Mouse (Mus musculus) embryo, embryonic 10 days (tissue): Measurements from ENCODE around the gene Pear1.
"Not testable (repeated sequence)": the region's sequence is repeated elsewhere in the genome, so short reads cannot be mapped to it uniquely, and the experiment has no call there.

ENCODE experiments used
- DNase-seq: peaks from one replicate; pipeline ENCODE4 v3.0.0-alpha.2; 2015; ENCODE audit warnings: low spot score

Pear1 gene

DNA sequence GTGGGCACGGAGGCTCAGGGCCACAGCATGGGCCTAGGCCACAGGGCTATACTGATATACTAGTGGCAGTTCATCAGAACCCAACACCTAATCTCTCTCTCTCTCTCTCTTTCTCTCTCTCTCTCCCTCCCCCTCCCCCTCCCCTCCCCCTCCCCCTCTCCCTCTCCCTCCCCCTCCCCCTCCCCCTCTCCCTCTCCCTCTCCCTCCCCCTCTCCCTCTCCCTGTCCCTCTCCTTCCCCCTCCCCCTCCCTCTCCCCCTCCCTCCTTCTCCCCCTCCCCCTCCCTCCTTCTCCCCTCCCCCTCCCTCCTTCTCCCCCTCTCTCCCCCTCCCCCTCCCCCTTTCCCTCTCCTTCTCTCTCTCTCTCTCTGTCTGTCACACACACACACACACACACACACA is at the start of gene Pear1:
Gene Pear1, minus strand, starts transcription at position 101 of the 400 bp plus-strand sequence.
- not testable (repeated sequence) for DNase-seq

DNA sequence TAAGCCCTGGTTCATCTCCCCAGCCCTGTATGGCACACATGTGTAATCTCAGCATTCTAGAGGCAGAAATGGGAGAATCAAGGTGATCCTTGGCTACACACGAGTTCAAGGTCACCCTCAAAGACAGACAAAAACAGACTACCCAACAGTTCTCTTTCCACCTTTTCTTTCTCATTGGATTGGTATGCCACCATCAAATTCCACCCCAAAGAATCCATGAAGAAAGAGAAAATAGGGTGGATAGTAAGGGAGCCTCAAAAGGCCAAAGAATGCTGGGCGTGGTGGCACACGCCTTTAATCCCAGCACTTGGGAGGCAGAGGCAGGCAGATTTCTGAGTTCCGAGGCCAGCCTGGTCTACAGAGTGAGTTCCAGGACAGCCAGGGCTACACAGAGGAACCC is 40.0 kb upstream of the Pear1 start:
- not testable (repeated sequence) for DNase-seq

DNA sequence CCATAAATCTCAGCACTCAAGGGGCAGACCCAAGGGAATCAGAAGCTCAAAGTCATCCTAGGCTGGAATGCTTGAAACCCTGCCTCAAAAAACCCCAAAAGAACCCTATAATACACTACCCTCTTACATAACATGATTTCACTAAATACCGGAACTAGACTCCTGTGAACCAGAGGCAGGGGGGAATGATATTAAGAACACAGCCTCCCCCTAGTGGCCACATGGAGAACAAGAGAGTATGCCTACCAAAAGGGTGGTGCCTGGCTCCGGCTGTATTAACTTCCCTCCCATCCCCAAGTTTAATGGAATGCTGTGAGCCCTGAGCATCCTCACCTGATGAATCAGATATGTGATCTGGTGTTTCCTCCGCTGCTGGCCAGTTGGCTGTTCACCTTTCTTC is 35.7 kb upstream of the Pear1 start:
- peak; percentile 80 for DNase-seq

DNA sequence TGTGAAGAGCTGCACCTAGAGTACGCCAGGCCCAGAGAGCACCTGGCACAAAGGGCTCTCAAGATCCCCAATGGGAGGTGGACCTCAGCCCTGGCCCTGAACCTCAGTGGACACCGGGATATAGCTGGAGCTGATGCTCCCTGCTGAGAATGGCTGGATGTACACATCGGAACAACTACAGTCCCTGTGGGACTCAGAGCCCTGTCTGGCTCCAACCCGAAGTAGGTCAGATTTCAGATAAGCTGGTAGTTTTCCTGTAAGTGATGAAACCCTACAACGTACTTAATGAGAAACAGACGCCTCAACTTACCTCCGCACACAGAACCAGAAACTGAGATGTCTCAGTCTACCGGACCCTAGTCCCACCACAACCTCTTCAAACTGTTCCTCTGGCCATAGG is 33.6 kb upstream of the Pear1 start:
- no peak for DNase-seq

DNA sequence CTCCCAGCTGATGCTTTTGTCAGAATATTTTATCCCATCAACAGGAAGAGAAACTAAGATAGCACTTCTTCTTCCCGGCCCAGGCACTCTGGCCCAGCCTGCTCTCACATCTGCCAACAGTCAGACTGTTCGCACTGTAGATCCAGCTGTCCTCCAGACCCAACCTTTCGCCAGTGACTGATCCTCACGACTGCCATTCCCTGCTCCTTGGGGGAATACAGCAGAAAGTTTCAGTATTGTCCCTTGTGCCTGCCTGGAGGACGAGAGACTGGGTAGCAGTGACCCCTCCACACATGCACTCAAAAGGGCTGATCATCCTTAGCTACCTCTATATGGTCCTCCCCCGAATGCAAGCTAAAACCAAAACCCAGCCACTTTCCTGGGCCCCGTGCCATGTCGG is 31.8 kb upstream of the Pear1 start:
- no peak for DNase-seq

DNA sequence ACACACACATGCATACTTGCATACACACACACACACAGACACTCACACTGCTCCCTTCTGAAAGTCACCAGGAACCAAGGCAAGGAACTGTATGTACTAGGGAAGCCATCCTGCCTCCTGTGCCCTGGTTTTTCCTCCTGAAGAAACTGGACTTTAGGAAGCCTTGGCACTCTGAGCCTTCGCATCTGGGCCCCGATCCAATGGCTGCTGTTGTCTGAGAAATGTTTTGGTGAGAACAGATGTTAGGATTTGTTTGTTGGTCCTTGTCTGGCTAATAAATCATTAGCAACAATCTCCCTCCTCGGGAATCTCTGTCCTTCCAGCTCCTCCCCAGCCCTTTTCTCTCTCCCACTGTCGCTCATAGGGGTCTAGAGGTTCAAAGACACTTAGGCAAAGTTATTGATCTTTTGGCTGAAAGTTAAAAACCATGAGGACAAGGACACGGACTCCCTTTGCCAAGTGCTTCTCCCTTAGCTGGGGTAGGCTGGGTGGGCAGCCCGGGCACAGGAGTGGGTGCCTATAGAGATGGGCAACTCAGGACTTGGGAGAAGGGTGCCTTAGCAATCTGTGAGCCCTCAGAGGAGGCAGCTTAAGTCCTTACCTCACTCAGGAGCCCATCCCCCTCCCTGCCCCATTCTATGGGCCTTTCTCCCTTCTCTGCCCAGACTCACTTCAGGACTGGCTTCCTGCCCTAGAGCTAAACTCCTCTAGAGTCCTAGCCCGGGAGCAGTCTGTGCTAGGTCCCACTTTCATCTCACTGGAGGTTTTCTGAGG is 30.9 kb upstream of the Pear1 start:
- no peak for DNase-seq

DNA sequence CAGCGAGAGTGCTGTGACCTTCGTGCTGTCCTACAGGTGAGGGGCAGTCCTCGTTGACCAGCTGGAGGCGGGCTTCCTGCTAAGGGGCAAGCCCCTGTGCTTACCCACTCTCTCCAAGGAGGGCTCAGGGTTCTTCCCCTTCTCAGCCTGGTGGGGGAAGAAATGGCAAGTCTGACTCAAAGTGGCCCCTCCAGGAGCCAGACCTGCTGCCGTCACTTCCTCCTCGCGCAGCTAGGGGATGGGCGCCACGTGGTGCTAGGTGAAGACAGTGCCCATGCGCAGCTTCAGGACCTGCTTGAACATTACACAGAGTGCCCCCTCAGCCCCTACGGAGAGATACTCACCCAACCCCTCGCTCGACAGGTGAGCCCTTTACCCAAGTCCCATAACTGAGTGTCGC is 25.0 kb upstream of the Pear1 start:
- no peak for DNase-seq

DNA sequence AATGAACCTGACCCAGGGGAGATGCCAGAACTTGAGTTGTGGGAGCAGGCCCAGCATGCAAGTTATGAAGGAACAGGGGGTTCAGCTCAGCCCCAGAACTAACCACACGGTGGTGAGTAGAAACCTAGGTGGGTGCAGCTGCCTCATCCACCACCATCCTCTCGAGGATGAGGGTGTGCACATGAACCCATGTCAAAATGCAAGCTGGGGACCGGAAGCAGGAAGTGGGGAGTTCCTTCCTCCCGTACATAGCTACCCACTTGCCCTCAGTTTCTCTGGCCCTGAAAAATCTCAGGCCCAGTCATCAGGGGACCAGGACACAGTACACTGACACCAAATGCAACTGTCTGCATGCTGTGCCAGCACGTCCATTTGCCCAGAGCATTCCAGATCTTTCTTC is 23.6 kb upstream of the Pear1 start:
- no peak for DNase-seq

DNA sequence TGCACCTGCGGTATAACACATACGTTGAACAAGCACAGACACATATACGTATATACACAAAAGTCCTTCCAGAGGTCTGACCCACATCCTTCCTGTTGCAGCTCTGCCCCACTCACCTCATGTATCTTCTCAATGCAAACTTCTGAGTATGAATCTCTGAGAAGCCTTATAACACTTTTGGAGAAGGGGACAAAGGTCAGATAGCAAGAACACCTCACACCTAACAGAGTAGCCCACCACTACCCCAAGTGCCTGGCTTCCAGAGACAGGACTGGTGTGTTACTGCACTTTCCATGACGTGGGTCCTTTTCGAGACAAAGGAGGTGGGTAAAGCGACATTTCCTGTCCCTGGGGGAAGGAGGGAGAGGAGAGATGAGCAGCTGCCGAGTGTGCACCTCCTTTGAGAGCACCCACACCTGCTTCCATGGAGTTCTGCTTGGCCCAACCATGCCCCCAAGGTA is 22.6 kb upstream of the Pear1 start, which contains the start of gene Sh2d2a:
Gene Sh2d2a, plus strand, starts transcription at position 106 of the 461 bp plus-strand sequence.
- DNase-seq = no peak

DNA sequence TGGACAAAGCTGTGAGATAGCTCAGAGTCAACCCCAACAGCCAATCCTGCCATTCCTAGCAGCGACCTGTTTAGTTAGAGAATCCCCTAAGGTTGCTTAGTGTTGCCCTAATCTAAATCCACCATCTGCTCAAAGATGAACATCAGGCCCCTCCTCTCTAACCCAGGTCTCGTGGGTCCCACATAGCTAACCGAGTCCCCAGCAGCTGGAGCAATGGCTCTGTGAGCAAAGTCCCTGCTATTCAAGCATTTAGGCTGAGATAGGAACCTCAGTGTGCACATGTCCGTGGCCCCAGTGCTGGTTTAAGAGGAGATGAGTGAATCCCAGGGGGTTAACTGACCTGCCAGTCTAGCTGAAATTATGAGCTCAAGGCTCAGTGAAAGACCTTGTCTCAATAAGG is 22.1 kb upstream of the Pear1 start:
- no peak for DNase-seq

DNA sequence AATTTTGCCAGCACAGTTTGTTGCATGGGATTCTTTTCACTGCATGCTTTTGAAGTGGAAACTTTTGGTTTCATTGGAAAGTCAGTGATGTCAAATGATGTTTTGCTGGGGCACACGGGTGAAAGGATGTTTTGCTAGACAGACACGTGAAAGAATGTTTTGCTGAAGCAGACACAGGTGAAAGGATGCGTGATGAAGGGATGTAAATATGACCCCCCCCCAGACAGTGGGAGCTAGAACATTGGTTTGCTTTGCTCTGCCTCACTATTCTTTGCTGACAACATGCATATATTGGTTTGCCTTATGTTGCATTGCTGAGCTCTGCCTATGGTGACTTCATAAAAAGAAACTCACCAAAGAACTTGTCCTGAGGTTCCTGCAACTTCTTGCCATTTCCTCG is 20.9 kb upstream of the Pear1 start:
- DNase-seq = no peak

DNA sequence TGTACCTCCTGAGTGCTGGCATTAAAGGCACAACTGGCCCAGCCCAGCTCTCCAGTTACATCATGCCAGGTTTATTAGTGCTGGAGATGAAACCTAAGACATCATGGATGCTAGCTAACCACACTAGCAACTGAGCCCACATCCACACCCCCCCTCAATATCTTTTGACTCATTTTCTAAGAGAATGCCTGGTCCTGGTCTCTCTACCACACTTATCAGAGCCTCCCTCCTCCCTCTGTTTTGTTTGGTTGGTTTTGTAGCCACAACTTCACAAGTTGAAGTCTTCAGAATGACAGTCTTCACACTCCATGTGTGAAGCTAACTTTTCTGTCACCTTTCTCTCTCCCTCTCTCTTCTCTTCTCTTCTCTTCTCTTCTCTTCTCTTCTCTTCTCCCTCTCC is 16.8 kb upstream of the Pear1 start:
- no peak for DNase-seq

DNA sequence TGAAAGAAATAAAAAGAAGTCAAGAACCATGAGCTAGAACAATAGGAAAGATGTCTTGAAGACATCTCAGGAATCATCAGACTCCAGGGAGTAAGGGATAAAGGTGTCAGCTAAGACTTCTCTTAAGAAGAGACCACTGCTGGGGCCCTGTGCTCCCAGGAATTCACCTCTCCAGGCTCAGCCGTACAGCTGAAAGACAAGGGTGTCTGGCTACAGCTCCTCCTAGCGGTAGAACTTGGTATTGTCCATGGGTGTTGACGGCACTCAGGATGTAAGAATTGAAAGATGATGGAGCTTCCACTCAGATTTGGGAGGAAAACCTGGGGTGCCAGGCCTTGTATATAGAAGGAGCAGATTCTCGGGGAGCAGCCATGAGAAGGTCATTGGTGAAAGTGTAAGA is 14.5 kb upstream of the Pear1 start:
- peak; percentile 92 for DNase-seq

DNA sequence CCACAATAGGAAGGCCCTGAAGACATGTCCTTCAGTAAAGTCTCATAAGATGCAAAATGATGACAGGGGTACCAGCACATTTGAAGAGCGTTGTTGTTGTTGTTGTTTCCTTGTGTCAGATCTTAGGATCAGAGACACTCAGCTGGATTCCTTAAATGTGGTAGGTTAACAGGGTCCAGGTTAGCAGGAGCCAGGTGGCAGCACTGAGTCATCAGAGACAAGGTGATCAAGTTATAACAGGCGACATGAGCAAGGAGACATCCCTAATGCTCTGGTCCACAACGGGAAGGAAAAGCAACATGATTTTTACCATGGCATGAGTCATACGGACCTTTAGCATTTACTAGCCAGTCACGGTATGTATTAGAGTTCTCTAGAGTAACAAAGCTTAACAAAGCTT is 9.4 kb upstream of the Pear1 start:
- no peak for DNase-seq

DNA sequence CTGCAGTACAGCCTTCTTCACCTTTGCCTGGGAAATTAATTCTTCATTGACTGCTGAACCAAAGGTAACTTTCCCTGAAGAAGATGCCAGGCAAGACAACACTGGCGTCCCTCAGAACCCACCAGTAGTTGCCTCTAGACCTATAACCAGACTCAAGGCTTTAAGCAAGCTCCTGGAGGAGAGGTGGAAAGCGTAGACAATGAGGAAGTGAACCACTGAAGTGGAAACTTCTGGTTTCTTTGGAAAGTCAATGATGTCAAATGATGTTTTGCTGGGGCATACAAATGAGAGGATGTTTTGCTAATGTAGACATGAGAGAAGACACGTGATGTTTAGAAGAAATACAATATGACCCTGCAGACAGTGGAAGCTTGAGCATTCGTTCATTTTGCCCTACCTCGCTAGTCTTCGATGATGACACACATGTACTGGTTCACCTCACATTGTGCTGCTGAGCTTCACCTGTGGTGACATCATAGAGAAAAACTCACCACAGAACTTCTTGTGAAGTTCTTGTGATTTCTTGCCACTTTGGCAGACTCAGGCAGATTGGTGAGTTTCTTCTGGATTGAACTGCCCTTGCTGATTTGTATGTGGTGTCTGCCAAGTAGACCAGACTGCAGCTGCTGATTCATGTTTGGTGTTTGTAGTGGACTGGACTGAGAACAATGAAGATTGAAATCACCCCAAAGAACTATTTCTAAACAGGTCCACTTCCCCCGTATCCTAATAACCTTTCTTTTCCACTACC is 8.2 kb upstream of the Pear1 start:
- DNase-seq = no peak

DNA sequence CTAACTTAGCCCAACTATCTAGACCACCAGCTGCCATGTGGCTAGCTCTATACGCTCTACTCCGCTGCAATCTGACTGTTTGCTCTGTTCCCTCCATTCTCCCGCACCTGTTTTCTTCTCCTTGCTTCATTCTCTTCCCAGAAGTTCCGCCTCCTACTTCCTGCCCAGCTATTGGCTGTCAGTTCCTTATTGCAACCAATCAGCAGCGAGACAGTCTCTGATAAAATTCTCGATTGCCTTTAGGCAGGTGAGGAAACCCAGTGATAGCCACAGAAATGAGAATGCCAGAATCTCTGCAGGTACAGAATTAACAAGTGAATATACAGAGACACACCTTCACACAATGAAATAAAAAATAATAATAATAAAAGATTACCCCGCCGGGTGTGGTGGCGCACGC is 4.9 kb upstream of the Pear1 start:
- no peak for DNase-seq

DNA sequence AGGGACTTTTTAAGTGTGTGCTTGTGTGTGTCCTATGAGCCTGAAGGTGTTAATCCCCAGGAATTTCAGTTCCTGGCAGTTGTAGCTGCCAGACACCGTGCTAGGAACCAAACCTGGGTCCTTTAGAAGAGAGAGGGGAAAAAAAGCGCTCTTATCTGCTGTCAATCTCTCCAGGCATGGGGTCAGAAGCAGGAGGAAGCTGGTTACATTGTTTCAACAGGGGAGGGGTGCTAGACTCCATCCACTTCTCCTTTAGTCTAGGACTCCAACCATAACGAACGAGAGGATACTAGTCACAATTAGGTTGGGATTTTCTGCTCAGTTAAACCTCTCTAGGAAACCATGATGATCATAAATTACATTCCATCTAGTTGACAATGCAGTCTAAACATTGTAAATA is 4.3 kb upstream of the Pear1 start:
- no peak for DNase-seq

DNA sequence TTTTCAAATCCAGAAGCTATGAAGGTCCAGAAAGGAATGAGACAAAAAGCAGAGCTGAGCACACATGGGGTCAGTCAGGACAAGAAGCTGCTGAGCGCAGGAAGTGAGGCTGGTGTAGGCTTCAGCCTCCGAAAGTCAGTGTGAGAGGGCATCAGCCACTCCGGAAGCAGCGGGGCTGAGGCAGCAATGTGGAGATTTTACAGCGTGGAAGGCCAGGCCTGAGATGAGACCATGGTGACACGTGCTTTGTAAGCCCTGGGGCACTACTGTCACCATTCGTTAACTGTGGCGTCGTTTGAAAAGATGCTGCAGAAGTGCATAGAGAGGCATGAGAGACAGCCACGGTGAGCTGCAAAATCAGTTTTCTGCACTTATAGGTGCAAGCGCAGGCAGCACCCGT is 5.9 kb downstream of the Pear1 start:
- no peak for DNase-seq

DNA sequence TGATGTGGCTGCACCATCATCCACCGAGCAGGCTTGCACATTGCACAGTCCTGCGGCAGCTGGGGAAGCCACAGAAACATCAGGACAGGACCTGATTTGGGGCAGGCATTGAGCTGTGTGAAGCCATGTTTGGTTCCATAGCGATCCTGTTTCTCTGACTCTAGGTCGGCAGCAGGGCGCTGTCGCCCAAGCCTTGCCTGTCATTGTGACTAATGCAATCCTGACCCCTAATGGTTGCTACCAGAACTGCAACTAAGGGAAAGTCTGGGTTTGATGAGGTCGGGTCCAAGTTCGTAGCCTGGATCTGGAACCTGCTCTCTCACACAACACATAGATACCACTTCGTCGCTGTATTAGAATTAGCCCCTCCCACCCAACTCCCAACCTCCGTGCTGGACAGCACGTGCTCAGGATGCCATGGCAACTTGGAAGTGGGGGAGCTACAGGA is 7.4 kb downstream of the Pear1 start:
- peak; percentile 94 for DNase-seq

DNA sequence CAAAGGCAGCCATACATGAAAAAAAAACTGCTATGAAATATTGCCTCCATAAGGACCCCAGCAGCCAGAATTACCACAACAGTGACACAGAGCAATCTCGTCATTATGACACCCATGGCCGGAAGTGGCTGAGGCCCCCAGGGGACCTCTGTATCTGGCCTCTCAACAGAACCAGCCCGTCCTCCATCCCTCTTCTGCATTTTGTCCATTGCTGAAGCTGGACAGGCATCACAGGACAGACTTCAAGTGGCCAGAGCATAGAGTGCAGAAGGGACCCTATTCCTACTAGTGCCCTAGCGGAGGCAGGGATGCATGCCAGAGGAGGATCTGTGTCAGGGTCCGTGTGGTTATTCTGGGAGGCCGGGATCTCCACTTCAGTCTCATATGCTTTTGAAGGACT is 7.9 kb downstream of the Pear1 start:
- DNase-seq = no peak

DNA sequence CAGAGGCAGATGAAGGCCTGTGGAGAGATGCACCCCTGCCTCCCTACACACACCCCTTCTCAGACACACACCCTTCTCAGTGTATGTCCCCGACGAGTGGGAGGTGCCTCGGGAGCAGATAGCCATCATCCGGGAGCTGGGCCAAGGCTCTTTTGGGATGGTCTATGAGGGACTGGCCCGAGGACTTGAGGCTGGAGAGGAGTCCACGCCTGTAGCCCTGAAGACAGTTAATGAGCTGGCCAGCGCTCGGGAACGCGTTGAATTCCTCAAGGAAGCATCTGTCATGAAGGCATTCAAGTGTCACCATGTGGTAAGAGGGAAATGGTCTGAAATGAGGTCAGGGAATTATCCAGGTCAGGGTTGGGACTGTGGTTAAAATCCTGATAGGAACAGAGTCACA is 11.2 kb downstream of the Pear1 start:
- DNase-seq = no peak

DNA sequence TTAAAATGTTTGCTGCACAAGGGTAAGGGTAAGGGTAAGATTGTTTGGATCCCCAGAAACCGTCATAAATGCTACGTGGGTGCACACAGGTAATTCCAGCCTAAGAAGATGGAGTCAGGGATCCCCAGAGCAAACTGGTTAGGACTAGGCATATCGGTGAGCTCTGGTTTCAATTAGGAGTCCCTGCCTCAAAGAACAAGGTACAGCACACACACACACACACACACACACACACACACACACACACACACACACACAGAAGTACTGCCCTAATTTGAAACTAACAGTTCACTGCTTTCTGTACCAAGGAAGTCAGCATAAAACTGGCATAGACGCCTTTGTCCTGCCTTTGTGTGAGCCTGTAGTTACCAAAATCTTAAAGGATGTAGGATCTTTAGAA is 11.7 kb downstream of the Pear1 start:
- DNase-seq = no peak

DNA sequence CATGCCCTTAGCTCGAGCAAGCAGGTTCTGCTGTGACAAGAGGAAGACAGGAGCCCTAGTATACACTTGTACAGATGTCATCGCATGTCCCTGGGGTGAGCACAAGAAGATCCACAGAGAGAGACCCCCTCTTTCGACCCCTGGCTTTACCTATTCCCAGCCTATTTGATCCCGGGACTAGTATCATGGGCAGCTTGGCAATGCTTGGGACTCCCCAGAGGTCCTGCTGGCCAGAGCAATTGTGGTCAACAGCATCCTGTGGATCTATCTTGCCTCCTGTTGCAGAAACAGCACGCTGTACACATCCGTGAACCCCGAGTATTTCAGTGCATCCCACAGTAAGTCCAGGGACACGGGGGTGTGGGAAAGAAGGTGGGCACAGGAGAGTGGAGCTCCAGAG is 12.8 kb downstream of the Pear1 start:
- DNase-seq = no peak
